Comparison of ENCODE assay signal across 18 mouse cellular contexts in the genomic region with DNA sequence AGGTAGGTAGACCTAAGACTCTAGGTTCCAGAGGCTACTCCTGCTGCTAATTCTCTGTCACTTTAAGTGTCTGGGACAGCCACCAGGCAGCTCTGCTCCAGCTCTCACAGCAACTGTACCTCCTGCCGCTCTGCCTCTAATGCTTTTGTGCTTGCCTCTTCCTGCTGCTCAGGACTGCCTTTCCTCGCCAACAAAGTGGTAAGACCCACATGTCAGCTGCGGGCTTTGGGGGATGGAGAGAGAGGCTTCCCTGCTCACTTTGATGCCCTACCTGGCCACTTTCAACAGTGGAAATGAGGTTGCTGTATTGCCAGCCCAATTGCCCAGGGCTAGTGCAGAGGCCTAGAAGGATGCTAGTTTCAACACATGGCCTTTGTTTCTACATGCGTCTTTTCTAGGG.
DNase-seq lines count a peak whose midpoint lies in the region; ATAC-seq lines count a peak whose summit lies in the region.
"Had no signal": no experiment of that assay in that cellular context is flagged by ENCODE, and none has a peak within 500 bp of the region (broad histone marks: within the 10 kb centered on the region; RNA-seq: fewer than 3 reads in every experiment).

No protein-coding gene starts in this region.

- no peak for ATAC-seq in cerebellum, adult (ENCODE audit: insufficient number of reproducible peaks, low FRiP score, low TSS enrichment)
- no peak for ATAC-seq in kidney, embryonic 14.5 days (ENCODE audit: low FRiP score, low TSS enrichment)
- ATAC-seq: forebrain, embryonic 14.5 days had no signal

- peaks cover 14% of the 10 kb centered on the region; the same call in 1 of the 2 replicates for H3K4me1 ChIP-seq in kidney, embryonic 14.5 days (ENCODE audit: control insufficient read depth, insufficient read depth, low read length)

- no peak overlapping the region for H3K9ac ChIP-seq in kidney, embryonic 14.5 days (ENCODE audit: low read depth, low read length)
- H3K9ac ChIP-seq: heart, embryonic 15.5 days; hindbrain, embryonic 15.5 days had no signal

- H3K27ac ChIP-seq in kidney, embryonic 14.5 days (ENCODE audit: low read depth, low read length): no peak overlapping the region
- H3K27ac ChIP-seq: embryonic facial prominence, embryonic 10.5 days; heart, adult 2 months; heart, embryonic 15.5 days; hindbrain, embryonic 15.5 days had no signal

- no peaks in the 10 kb centered on the region for H3K36me3 ChIP-seq in kidney, embryonic 14.5 days (ENCODE audit: control insufficient read depth, insufficient read depth, low read length)
- H3K36me3 ChIP-seq: embryonic facial prominence, embryonic 10.5 days; heart, embryonic 15.5 days; hindbrain, embryonic 15.5 days had no signal

- H3K4me2 ChIP-seq in kidney, embryonic 14.5 days (replicated peaks; ENCODE audit: low read depth, low read length): no peak overlapping the region
- H3K4me2 ChIP-seq: heart, embryonic 11.5 days; heart, embryonic 15.5 days; hindbrain, embryonic 15.5 days had no signal

- DNase-seq in cerebellum, postnatal 10 days: peak; percentile 26 to 47
- DNase-seq in thymus, adult 18-20 months: peak; percentile 46 to 69
- peak; percentile 74 for DNase-seq in thymus, postnatal 14 days
- no peak for DNase-seq in frontal cortex, postnatal 14 days (ENCODE audit: low spot score in 2 of 2)
- no peak for DNase-seq in heart, adult 18-20 months
- DNase-seq: adrenal gland, adult 2 months; adrenal gland, postnatal 25 days; cerebellum, adult 18-20 months; cerebellum, adult 9-11 months; heart, adult 2 months; heart, postnatal 36 days had no signal

- H3K9me3 ChIP-seq in kidney, embryonic 14.5 days (ENCODE audit: control insufficient read depth, low read length): no peaks in the 10 kb centered on the region
- H3K9me3 ChIP-seq: embryonic facial prominence, embryonic 10.5 days; heart, embryonic 15.5 days; hindbrain, embryonic 15.5 days had no signal

- WGBS in kidney, embryonic 14.5 days: 77% methylated on average over 4 of the region's 4 CpGs

- H3K4me3 ChIP-seq in kidney, embryonic 14.5 days (ENCODE audit: low read length): no peak overlapping the region
- H3K4me3 ChIP-seq: embryonic facial prominence, embryonic 10.5 days; heart, adult 2 months; heart, embryonic 15.5 days; hindbrain, embryonic 15.5 days had no signal

- no peaks in the 10 kb centered on the region for H3K27me3 ChIP-seq in kidney, embryonic 14.5 days (ENCODE audit: control insufficient read depth, insufficient read depth, low read length)
- H3K27me3 ChIP-seq: heart, embryonic 15.5 days; hindbrain, embryonic 15.5 days had no signal

Comparison
In these comparisons a context has a peak if more than half of its experiments do, and no peak if none do; other contexts are left out.
1. DNase-seq: peak in cerebellum, postnatal 10 days (2 of 2), thymus, adult 18-20 months (2 of 2) and thymus, postnatal 14 days (single experiment); none in frontal cortex, postnatal 14 days (0 of 2) and heart, adult 18-20 months (0 of 2).